Mouse (Mus musculus): ENCODE data around the gene Ostc. TPM values are rescaled to one million over a fixed set of nuclear protein-coding genes. Genes with fewer than 3 reads are reported as not detected.

Ostc gene
- polyA plus RNA-seq, 1 experiment from 2014 or later = 226 TPM

- Histone ChIP-seq H3K4me3 (replicated peaks) (no peak overlapping the region), H3K4me2 (no peak overlapping the region), H3K9ac (no peak overlapping the region), H3K4me1 (replicated peaks) (no peaks in the 10 kb centered on the region), H3K9me3 (replicated peaks) (no peaks in the 10 kb centered on the region), H3K27me3 (no peaks in the 10 kb centered on the region), H3K36me3 (no peaks in the 10 kb centered on the region), H3K27ac (no peak overlapping the region)
- ATAC-seq (ENCODE audit: low read depth) = no peak
- WGBS (ENCODE audit: insufficient replicate concordance) = 71% methylated on average over 9 of the region's 9 CpGs
- DNase-seq = no peak
Measured at GRCm38 (mm10) chr3:130682183-130682582, 27.1 kb downstream of the Ostc start.

- H3K27me3 ChIP-seq = no peaks in the 10 kb centered on the region
- no peak overlapping the region for H3K4me2 ChIP-seq
- DNase-seq = no peak
- ATAC-seq (ENCODE audit: low read depth) = no peak
- no peaks in the 10 kb centered on the region for H3K36me3 ChIP-seq
- H3K9me3 ChIP-seq (replicated peaks) = no peaks in the 10 kb centered on the region
- no peaks in the 10 kb centered on the region for H3K4me1 ChIP-seq (replicated peaks)
- no peak overlapping the region for H3K4me3 ChIP-seq (replicated peaks)
- H3K9ac ChIP-seq = no peak overlapping the region
- WGBS (ENCODE audit: insufficient replicate concordance) = 62% methylated on average over 2 of the region's 2 CpGs
- H3K27ac ChIP-seq = no peak overlapping the region
Measured at GRCm38 (mm10) chr3:130681226-130681625, 28.0 kb downstream of the Ostc start.

GRCm38 (mm10) chr3:130677671-130678460 is 31.4 kb downstream of the Ostc start:
- ATAC-seq (ENCODE audit: low read depth) (no peak), DNase-seq (no peak)
- WGBS (ENCODE audit: insufficient replicate concordance) = 81% methylated on average over 19 of the region's 19 CpGs
- no peak overlapping the region for H3K4me3 ChIP-seq (replicated peaks)
- no peaks in the 10 kb centered on the region for H3K9me3 ChIP-seq (replicated peaks)
- H3K4me2 ChIP-seq = no peak overlapping the region
- no peaks in the 10 kb centered on the region for H3K4me1 ChIP-seq (replicated peaks)
- H3K27ac ChIP-seq = no peak overlapping the region
- H3K36me3 ChIP-seq = no peaks in the 10 kb centered on the region
- no peak overlapping the region for H3K9ac ChIP-seq
- no peaks in the 10 kb centered on the region for H3K27me3 ChIP-seq

- DNase-seq (no peak), ATAC-seq (ENCODE audit: low read depth) (no peak)
- Histone ChIP-seq H3K9ac (no peak overlapping the region), H3K9me3 (replicated peaks) (no peaks in the 10 kb centered on the region), H3K27me3 (no peaks in the 10 kb centered on the region), H3K4me3 (replicated peaks) (no peak overlapping the region), H3K36me3 (no peaks in the 10 kb centered on the region), H3K27ac (no peak overlapping the region), H3K4me1 (replicated peaks) (no peaks in the 10 kb centered on the region), H3K4me2 (no peak overlapping the region)
- 67% methylated on average over 14 of the region's 14 CpGs for WGBS (ENCODE audit: insufficient replicate concordance)
Measured at GRCm38 (mm10) chr3:130671291-130671690, 38.0 kb downstream of the Ostc start.

- Histone ChIP-seq H3K27me3 (no peaks in the 10 kb centered on the region), H3K9ac (no peak overlapping the region), H3K4me2 (no peak overlapping the region), H3K4me3 (replicated peaks) (no peak overlapping the region), H3K27ac (no peak overlapping the region), H3K9me3 (replicated peaks) (no peaks in the 10 kb centered on the region), H3K4me1 (replicated peaks) (no peaks in the 10 kb centered on the region), H3K36me3 (no peaks in the 10 kb centered on the region)
- WGBS (ENCODE audit: insufficient replicate concordance) = 71% methylated on average over 3 of the region's 3 CpGs
- no peak for ATAC-seq (ENCODE audit: low read depth)
- no peak for DNase-seq
Measured at GRCm38 (mm10) chr3:130662496-130662895, 46.7 kb downstream of the Ostc start.

- no peak overlapping the region for H3K4me2 ChIP-seq
- peak; percentile 36; the same call in 1 of the 2 replicates for ATAC-seq (ENCODE audit: low read depth)
- 23% methylated on average over 6 of the region's 6 CpGs for WGBS (ENCODE audit: insufficient replicate concordance)
- H3K36me3 ChIP-seq = no peaks in the 10 kb centered on the region
- H3K4me3 ChIP-seq (replicated peaks) = no peak overlapping the region
- no peak overlapping the region for H3K9ac ChIP-seq
- H3K27me3 ChIP-seq = no peaks in the 10 kb centered on the region
- H3K27ac ChIP-seq = no peak overlapping the region
- no peak for DNase-seq
- H3K9me3 ChIP-seq (replicated peaks) = no peaks in the 10 kb centered on the region
- H3K4me1 ChIP-seq (replicated peaks) = no peaks in the 10 kb centered on the region
Measured at GRCm38 (mm10) chr3:130660619-130661018, 48.6 kb downstream of the Ostc start.

GRCm38 (mm10) chr3:130649569-130649968 is 59.7 kb downstream of the Ostc start:
- Histone ChIP-seq H3K4me2 (no peak overlapping the region), H3K36me3 (no peaks in the 10 kb centered on the region), H3K27ac (no peak overlapping the region), H3K4me3 (replicated peaks) (no peak overlapping the region), H3K9me3 (replicated peaks) (no peaks in the 10 kb centered on the region), H3K27me3 (no peaks in the 10 kb centered on the region), H3K4me1 (replicated peaks) (no peaks in the 10 kb centered on the region), H3K9ac (no peak overlapping the region)
- 41% methylated on average over 6 of the region's 6 CpGs for WGBS (ENCODE audit: insufficient replicate concordance)
- DNase-seq = no peak
- ATAC-seq (ENCODE audit: low read depth) = no peak

- H3K9me3 ChIP-seq (replicated peaks) = no peaks in the 10 kb centered on the region
- H3K4me2 ChIP-seq = no peak overlapping the region
- 68% methylated on average over 11 of the region's 11 CpGs for WGBS (ENCODE audit: insufficient replicate concordance)
- H3K27me3 ChIP-seq = no peaks in the 10 kb centered on the region
- H3K27ac ChIP-seq = no peak overlapping the region
- no peak overlapping the region for H3K4me3 ChIP-seq (replicated peaks)
- H3K9ac ChIP-seq = no peak overlapping the region
- no peak for ATAC-seq (ENCODE audit: low read depth)
- no peak for DNase-seq
- no peaks in the 10 kb centered on the region for H3K4me1 ChIP-seq (replicated peaks)
- no peaks in the 10 kb centered on the region for H3K36me3 ChIP-seq
Measured at GRCm38 (mm10) chr3:130646110-130646810, 63.0 kb downstream of the Ostc start.

Other genes with a start within 250 kb of the Ostc start
- not detected in 2 replicates for gene Etnppl, start 92.0 kb downstream of the Ostc start, polyA plus RNA-seq (2015; fragmentation: Nextera tagmentation; extraction: Ambion mirVana)
- gene Rpl34, start 21.0 kb upstream of the Ostc start, polyA plus RNA-seq (2015; fragmentation: Nextera tagmentation; extraction: Ambion mirVana) = 670 and 773 TPM in 2 replicates